Mouse (Mus musculus): ENCODE measurements around the gene Irf4.

- no peak for TF ChIP-seq CEBPB (IDR thresholded peaks at IDR 0.05; ENCODE audit: insufficient read depth, poor library complexity, severe bottlenecking)
- TF ChIP-seq POLR2A (IDR thresholded peaks at IDR 0.05; ENCODE audit: insufficient read length, low read depth): no peak
- no peak for TF ChIP-seq TCF12 (IDR thresholded peaks at IDR 0.05; ENCODE audit: insufficient read depth, poor library complexity, severe bottlenecking)
- no peak for TF ChIP-seq E2F4 (IDR thresholded peaks at IDR 0.05; ENCODE audit: insufficient read depth)
- TF ChIP-seq MAX (IDR thresholded peaks at IDR 0.05; ENCODE audit: low read depth): no peak
- no peak for TF ChIP-seq USF1 (IDR thresholded peaks at IDR 0.05; ENCODE audit: low read depth)
- TF ChIP-seq TCF3 (IDR thresholded peaks at IDR 0.05; ENCODE audit: insufficient read length, low read depth): no peak
- peak in 2 of 3 experiments; percentile 24 to 62 for TF ChIP-seq MYOD1 (IDR thresholded peaks at IDR 0.05; ENCODE audit: control insufficient read depth in 1 of 3, insufficient read length in 2 of 3, low read depth in 2 of 3)
Observed at GRCm38 (mm10) chr13:30792308-30792707, 43.3 kb downstream of the Irf4 start.
